Mouse (Mus musculus) hindbrain, embryonic 11.5 days (tissue): ENCODE data around the gene Gm12216. TPM values are rescaled to one million over a fixed set of nuclear protein-coding genes. Genes with fewer than 3 reads are reported as not detected.
A peak's percentile ranks its signal among the peaks of the same experiment; 100 is the strongest.

Source experiments
- ATAC-seq: fragments of 200-750 bp; cut with Nextera tagmentation; 2 replicates; pipeline ENCODE4 v1.8.0; 2017; ENCODE audit warnings: mild to moderate bottlenecking, moderate TSS enrichment, moderate library complexity; ENCODE audit not compliant: low FRiP score
- DNase-seq: peaks from one replicate; pipeline ENCODE4 v3.0.0-alpha.2; 2015; ENCODE audit warnings: low spot score
- H3K27ac ChIP-seq: fragments of 300-500 bp; sonication (generic); 2 replicates; pipeline ENCODE4 v1.5.1; 2014; ENCODE audit warnings: mild to moderate bottlenecking, low read depth, low read length
- H3K27me3 ChIP-seq: fragments of 300-500 bp; sonication (generic); 2 replicates; pipeline ENCODE4 v1.6.1; 2014; ENCODE audit warnings: mild to moderate bottlenecking, low read length, moderate library complexity, mixed read lengths; ENCODE audit not compliant: control insufficient read depth, insufficient read depth
- H3K36me3 ChIP-seq: fragments of 300-500 bp; sonication (generic); 2 replicates; pipeline ENCODE4 v1.6.1; 2014; ENCODE audit warnings: mild to moderate bottlenecking, low read length, moderate library complexity, mixed read lengths; ENCODE audit not compliant: control insufficient read depth, insufficient read depth
- H3K4me1 ChIP-seq: fragments of 300-500 bp; sonication (generic); replicated peaks from 2 replicates; pipeline ENCODE4 v1.6.1; 2014; ENCODE audit warnings: low read length, mixed read lengths; ENCODE audit not compliant: control insufficient read depth, insufficient read depth
- H3K4me2 ChIP-seq: fragments of 300-500 bp; sonication (generic); replicated peaks from 2 replicates; pipeline ENCODE4 v1.6.1; 2014; ENCODE audit warnings: mild to moderate bottlenecking, low read depth, low read length
- H3K4me3 ChIP-seq: fragments of 300-500 bp; sonication (generic); 2 replicates; pipeline ENCODE4 v1.5.1; 2014; ENCODE audit warnings: low read depth, low read length
- H3K9ac ChIP-seq: fragments of 300-500 bp; sonication (generic); 2 replicates; pipeline ENCODE4 v1.6.1; 2014; ENCODE audit warnings: low read depth, low read length
- H3K9me3 ChIP-seq: fragments of 300-500 bp; sonication (generic); 2 replicates; pipeline ENCODE4 v1.6.1; 2016; ENCODE audit warnings: low read length; ENCODE audit not compliant: control insufficient read depth
- WGBS: fragments of 180-500 bp; shearing (Covaris S2); extraction: QIAGEN DNeasy Blood & Tissue Kit; methylation state at CpG from one replicate; pipeline ENCODE4 v1.1.7; 2014; 5-methylcytosine and 5-hydroxymethylcytosine counted together
- polyA plus RNA-seq: library from polyadenylated mRNA; unstranded; fragments of >200 nt; fragmentation: Nextera tagmentation; extraction: Ambion mirVana; gene quantifications from 2 replicates; pipeline ENCODE4 v1.2.1, GENCODE M21; 2014

The Gm12216 gene
- polyA plus RNA-seq, 1 experiment from 2014 or later: not detected

- ATAC-seq (no peak), DNase-seq (no peak)
- Histone ChIP-seq H3K4me3 (no peak overlapping the region), H3K9me3 (no peaks in the 10 kb centered on the region), H3K9ac (no peak overlapping the region), H3K36me3 (no peaks in the 10 kb centered on the region), H3K4me1 (no peaks in the 10 kb centered on the region), H3K4me2 (no peak overlapping the region), H3K27me3 (no peaks in the 10 kb centered on the region), H3K27ac (no peak overlapping the region)
- 73% methylated on average over 5 of the region's 5 CpGs for WGBS
Observed at GRCm38 (mm10) chr11:53778455-53778854, 80.6 kb downstream of the Gm12216 start.

- no peak overlapping the region for H3K4me3 ChIP-seq
- no peak for ATAC-seq
- no peak overlapping the region for H3K4me2 ChIP-seq
- no peak overlapping the region for H3K9ac ChIP-seq
- H3K36me3 ChIP-seq: no peaks in the 10 kb centered on the region
- no peak for DNase-seq
- H3K4me1 ChIP-seq: no peaks in the 10 kb centered on the region
- no peak overlapping the region for H3K27ac ChIP-seq
- WGBS: 64% methylated on average over 5 of the region's 5 CpGs
- H3K27me3 ChIP-seq: no peaks in the 10 kb centered on the region
- no peaks in the 10 kb centered on the region for H3K9me3 ChIP-seq
Observed at GRCm38 (mm10) chr11:53777736-53778135, 81.3 kb downstream of the Gm12216 start.

- no peak for ATAC-seq
- Histone ChIP-seq H3K4me3 (no peak overlapping the region), H3K36me3 (no peaks in the 10 kb centered on the region), H3K27ac (no peak overlapping the region), H3K4me2 (no peak overlapping the region), H3K9me3 (no peaks in the 10 kb centered on the region), H3K9ac (no peak overlapping the region), H3K27me3 (peaks cover 3% of the 10 kb centered on the region; the same call in 1 of the 2 replicates), H3K4me1 (no peaks in the 10 kb centered on the region; the same call in 1 of the 2 replicates)
- WGBS: 87% methylated on average over 13 of the region's 13 CpGs
- no peak for DNase-seq
Observed at GRCm38 (mm10) chr11:53774659-53775255, 84.3 kb downstream of the Gm12216 start.

GRCm38 (mm10) chr11:53773641-53774360, 85.3 kb downstream of the Gm12216 start:
- Histone ChIP-seq H3K27ac (no peak overlapping the region), H3K4me1 (no peaks in the 10 kb centered on the region; the same call in 1 of the 2 replicates), H3K9ac (no peak overlapping the region), H3K27me3 (peaks cover 7% of the 10 kb centered on the region; the same call in 1 of the 2 replicates), H3K9me3 (no peaks in the 10 kb centered on the region), H3K4me2 (no peak overlapping the region), H3K4me3 (no peak overlapping the region), H3K36me3 (no peaks in the 10 kb centered on the region)
- DNase-seq (no peak), ATAC-seq (no peak)
- WGBS: 91% methylated on average over 16 of the region's 16 CpGs

GRCm38 (mm10) chr11:53773087-53773486, 86.0 kb downstream of the Gm12216 start, which contains the start of gene Gm17334:
Gm17334 (minus strand) TSS chr11:53773187.
- 88% methylated on average over 5 of the region's 5 CpGs for WGBS
- ATAC-seq: no peak

GRCm38 (mm10) chr11:53772536-53772935, 86.5 kb downstream of the Gm12216 start:
- H3K27me3 ChIP-seq: peaks cover 10% of the 10 kb centered on the region
- no peak for ATAC-seq

More at GRCm38 (mm10) chr11:53773087-53773486, 86.0 kb downstream of the Gm12216 start, which contains the start of gene Gm17334:
- Histone ChIP-seq H3K4me3 (no peak within 1 kb of the TSS), H3K4me2 (no peak within 1 kb of the TSS), H3K4me1 (no peaks in the 10 kb centered on the region; the same call in 1 of the 2 replicates), H3K9ac (no peak within 1 kb of the TSS), H3K27me3 (peaks cover 10% of the 10 kb centered on the region), H3K9me3 (no peaks in the 10 kb centered on the region), H3K36me3 (no peaks in the 10 kb centered on the region), H3K27ac (no peak within 1 kb of the TSS)
- DNase-seq: no peak

GRCm38 (mm10) chr11:53771001-53771744, 87.9 kb downstream of the Gm12216 start:
- Histone ChIP-seq H3K9me3 (no peaks in the 10 kb centered on the region), H3K4me2 (peak overlapping the region; percentile 75; the same call in 1 of the 2 replicates), H3K4me3 (no peak overlapping the region), H3K27me3 (peaks cover 13% of the 10 kb centered on the region), H3K36me3 (no peaks in the 10 kb centered on the region), H3K4me1 (no peaks in the 10 kb centered on the region; the same call in 1 of the 2 replicates), H3K9ac (no peak overlapping the region), H3K27ac (no peak overlapping the region)
- ATAC-seq: no peak
- DNase-seq: no peak
- WGBS: 90% methylated on average over 11 of the region's 11 CpGs

More at GRCm38 (mm10) chr11:53772536-53772935, 86.5 kb downstream of the Gm12216 start:
- Histone ChIP-seq H3K4me2 (no peak overlapping the region), H3K27ac (no peak overlapping the region), H3K4me3 (no peak overlapping the region), H3K36me3 (no peaks in the 10 kb centered on the region), H3K4me1 (no peaks in the 10 kb centered on the region; the same call in 1 of the 2 replicates), H3K9ac (no peak overlapping the region), H3K9me3 (no peaks in the 10 kb centered on the region)
- WGBS: 83% methylated on average over 9 of the region's 9 CpGs
- DNase-seq: no peak

GRCm38 (mm10) chr11:53770125-53770791, 88.8 kb downstream of the Gm12216 start:
- H3K27ac ChIP-seq: no peak overlapping the region
- peaks cover 13% of the 10 kb centered on the region for H3K27me3 ChIP-seq
- ATAC-seq: peak; percentile 83
- WGBS: under 1% methylated on average over 75 of the region's 75 CpGs
- no peaks in the 10 kb centered on the region for H3K9me3 ChIP-seq
- peak; percentile 78 for DNase-seq
- peak overlapping the region; percentile 55; the same call in 1 of the 2 replicates for H3K9ac ChIP-seq
- H3K4me3 ChIP-seq: peak overlapping the region; percentile 49
- H3K4me2 ChIP-seq: peak overlapping the region; percentile 75
- H3K4me1 ChIP-seq: no peaks in the 10 kb centered on the region; the same call in 1 of the 2 replicates
- no peaks in the 10 kb centered on the region for H3K36me3 ChIP-seq
